Mouse (Mus musculus) heart, postnatal 0 days (tissue): ENCODE measurements at regions not wholly inside any gene's neighbourhood (a gene's known extent, or its start where the extent isn't known, plus 50 kb on each side); places are given as distances from the start of the nearest gene placed in this dataset.

Experiments
- ATAC-seq: fragments of 200-750 bp; cut with Nextera tagmentation; 2 replicates; pipeline ENCODE4 v1.8.0; 2017; ENCODE audit warnings: low read depth, moderate number of reproducible peaks, moderate library complexity; ENCODE audit not compliant: insufficient read depth
- DNase-seq: peaks from one replicate; pipeline ENCODE4 v3.0.0-alpha.2; 2016; ENCODE audit warnings: low spot score
- H3K27ac ChIP-seq: fragments of 300-500 bp; sonication (generic); 2 replicates; pipeline ENCODE4 v1.5.1; 2014; ENCODE audit warnings: low read depth, mild to moderate bottlenecking
- H3K27me3 ChIP-seq: fragments of 300-500 bp; sonication (generic); 2 replicates; pipeline ENCODE4 v1.6.1; 2014; ENCODE audit warnings: low read length, mixed read lengths; ENCODE audit not compliant: control insufficient read depth, insufficient read depth
- H3K36me3 ChIP-seq: fragments of 300-500 bp; sonication (generic); replicated peaks from 2 replicates; pipeline ENCODE4 v1.6.1; 2014; ENCODE audit warnings: low read length, mixed read lengths; ENCODE audit not compliant: control insufficient read depth, insufficient read depth
- H3K4me1 ChIP-seq: fragments of 300-500 bp; sonication (generic); 2 replicates; pipeline ENCODE4 v1.6.1; 2014; ENCODE audit warnings: antibody characterized with exemption; ENCODE audit not compliant: control insufficient read depth, insufficient read depth
- H3K4me2 ChIP-seq: fragments of 300-500 bp; sonication (generic); 2 replicates; pipeline ENCODE4 v1.6.1; 2014; ENCODE audit warnings: low read depth, mild to moderate bottlenecking, low read length, moderate library complexity
- H3K4me3 ChIP-seq: fragments of 300-500 bp; sonication (generic); 2 replicates; pipeline ENCODE4 v1.5.1; 2014; ENCODE audit warnings: low read depth, low read length
- H3K9ac ChIP-seq: fragments of 300-500 bp; sonication (generic); replicated peaks from 2 replicates; pipeline ENCODE4 v1.6.1; 2014; ENCODE audit warnings: low read depth, low read length, mixed read lengths
- H3K9me3 ChIP-seq: fragments of 300-500 bp; sonication (generic); replicated peaks from 2 replicates; pipeline ENCODE4 v1.6.1; 2016; ENCODE audit warnings: low read length; ENCODE audit not compliant: control insufficient read depth
- CTCF ChIP-seq: IDR thresholded peaks from 2 replicates; pipeline ENCODE4 v1.5.1; 2016; ENCODE audit warnings: antibody characterized with exemption, control low read depth, low read depth
- EP300 ChIP-seq: IDR thresholded peaks from 2 replicates; pipeline ENCODE4 v1.6.1; 2016; ENCODE audit warnings: antibody characterized with exemption, low read depth
- WGBS: fragments of 180-500 bp; shearing (Covaris S2); extraction: QIAGEN DNeasy Blood & Tissue Kit; methylation state at CpG from one replicate; pipeline ENCODE4 v1.1.7; 2014; 5-methylcytosine and 5-hydroxymethylcytosine counted together

- 66% methylated on average over 5 of the region's 5 CpGs for WGBS
- no peak for ATAC-seq
Observed at GRCm38 (mm10) chr1:122076085-122076484, 508.3 kb upstream of the Ddx18 start.

GRCm38 (mm10) chr1:122055146-122055545 lies 487.4 kb upstream of the Ddx18 start:
- no peak for ATAC-seq
- WGBS, result 68% methylated on average over 1 of the region's 1 CpGs
- Histone ChIP-seq H3K27me3 (no peaks in the 10 kb centered on the region), H3K4me3 (no peak overlapping the region), H3K9me3 (no peaks in the 10 kb centered on the region), H3K9ac (no peak overlapping the region), H3K4me2 (no peak overlapping the region), H3K36me3 (no peaks in the 10 kb centered on the region), H3K4me1 (no peaks in the 10 kb centered on the region), H3K27ac (no peak overlapping the region)
- 0 out of 2 replicates have a peak, but pooled peaks have one; percentile 14 for TF ChIP-seq CTCF
- no peak for TF ChIP-seq EP300
- DNase-seq, result no peak

More at GRCm38 (mm10) chr1:122076085-122076484, 508.3 kb upstream of the Ddx18 start:
- TF ChIP-seq EP300 (no peak), CTCF (no peak)
- no peaks in the 10 kb centered on the region for H3K4me1 ChIP-seq
- no peaks in the 10 kb centered on the region for H3K27me3 ChIP-seq
- no peak overlapping the region for H3K4me3 ChIP-seq
- no peak overlapping the region for H3K27ac ChIP-seq
- H3K36me3 ChIP-seq, result no peaks in the 10 kb centered on the region
- no peaks in the 10 kb centered on the region for H3K9me3 ChIP-seq
- DNase-seq, result no peak
- no peak overlapping the region for H3K9ac ChIP-seq
- H3K4me2 ChIP-seq, result no peak overlapping the region

- ATAC-seq (no peak), DNase-seq (no peak)
- no peaks in the 10 kb centered on the region for H3K36me3 ChIP-seq
- no peaks in the 10 kb centered on the region for H3K9me3 ChIP-seq
- TF ChIP-seq EP300 (no peak), CTCF (no peak)
- no peaks in the 10 kb centered on the region for H3K4me1 ChIP-seq
- no peak overlapping the region for H3K27ac ChIP-seq
- H3K4me2 ChIP-seq, result no peak overlapping the region
- no peaks in the 10 kb centered on the region for H3K27me3 ChIP-seq
- no peak overlapping the region for H3K4me3 ChIP-seq
- 19% methylated on average over 2 of the region's 2 CpGs for WGBS
- H3K9ac ChIP-seq, result no peak overlapping the region
Observed at GRCm38 (mm10) chr1:122048112-122048725, 480.4 kb upstream of the Ddx18 start.

DNA sequence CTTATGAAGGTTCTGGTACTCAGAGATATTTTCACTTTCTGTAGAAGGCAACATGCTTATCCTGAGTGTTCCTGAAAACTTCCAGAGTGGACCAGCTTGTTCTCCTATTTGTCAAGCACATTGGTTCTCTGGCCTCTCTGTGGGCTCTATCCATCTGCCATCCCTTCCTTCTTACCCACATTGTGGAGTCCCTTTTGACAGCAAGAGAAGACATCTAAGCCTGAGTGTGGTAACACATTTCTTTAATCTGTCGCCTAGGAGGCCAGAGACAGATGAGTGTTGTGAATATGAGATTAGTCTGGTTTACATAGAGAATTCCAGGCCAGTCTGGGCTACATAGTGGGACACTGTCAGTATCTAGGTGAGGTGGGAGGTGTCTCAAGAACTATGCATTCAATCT lies 476.1 kb upstream of the Ddx18 start:
- Histone ChIP-seq H3K9ac (no peak overlapping the region), H3K9me3 (no peaks in the 10 kb centered on the region), H3K27ac (no peak overlapping the region), H3K27me3 (no peaks in the 10 kb centered on the region), H3K4me1 (no peaks in the 10 kb centered on the region), H3K36me3 (no peaks in the 10 kb centered on the region), H3K4me2 (no peak overlapping the region), H3K4me3 (no peak overlapping the region)
- DNase-seq (no peak), ATAC-seq (no peak)
- TF ChIP-seq CTCF, result no peak
- TF ChIP-seq EP300, result no peak
- 58% methylated on average over 1 of the region's 1 CpGs for WGBS

DNA sequence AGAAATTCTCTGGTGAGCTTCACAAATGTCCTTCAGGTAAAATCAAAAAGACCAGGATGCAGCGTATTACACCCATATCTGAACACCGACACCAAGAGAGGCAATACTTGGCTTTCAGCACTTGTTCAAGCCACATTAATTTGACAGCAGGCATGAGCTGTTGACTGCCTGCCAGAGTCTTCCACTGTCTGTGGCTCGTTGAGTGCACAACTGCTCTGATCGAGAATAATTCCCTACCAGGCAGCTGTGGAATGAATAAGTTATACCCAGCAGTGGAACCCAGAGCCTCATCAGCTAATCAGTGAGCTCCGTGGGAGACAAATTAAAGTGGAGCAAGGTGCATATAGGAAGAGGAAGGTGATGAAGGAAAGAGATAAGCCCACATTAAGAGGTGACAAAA lies 475.3 kb upstream of the Ddx18 start:
- Histone ChIP-seq H3K4me3 (no peak overlapping the region), H3K27me3 (no peaks in the 10 kb centered on the region), H3K9ac (no peak overlapping the region), H3K4me2 (no peak overlapping the region), H3K9me3 (no peaks in the 10 kb centered on the region), H3K4me1 (no peaks in the 10 kb centered on the region), H3K36me3 (no peaks in the 10 kb centered on the region), H3K27ac (no peak overlapping the region)
- no peak for DNase-seq
- TF ChIP-seq EP300 (no peak), CTCF (no peak)
- no peak for ATAC-seq
- 38% methylated on average over 5 of the region's 5 CpGs for WGBS

GRCm38 (mm10) chr1:122007749-122008148 lies 440.0 kb upstream of the Ddx18 start:
- Histone ChIP-seq H3K9ac (no peak overlapping the region), H3K36me3 (no peaks in the 10 kb centered on the region), H3K4me2 (no peak overlapping the region), H3K4me1 (no peaks in the 10 kb centered on the region), H3K27ac (no peak overlapping the region), H3K9me3 (peaks cover 10% of the 10 kb centered on the region; the same call in 1 of the 2 replicates), H3K4me3 (no peak overlapping the region), H3K27me3 (no peaks in the 10 kb centered on the region)
- WGBS, result 70% methylated on average over 2 of the region's 2 CpGs
- TF ChIP-seq EP300 (no peak), CTCF (no peak)
- DNase-seq (no peak), ATAC-seq (no peak)
